Mouse (Mus musculus) CD4-positive helper T cell, adult 2 months (primary cell): ENCODE measurements around the gene Gm6096.

Source experiments
- DNase-seq: peaks from one replicate; pipeline ENCODE4 v3.0.0-alpha.2; 2012; ENCODE audit warnings: low read depth, missing footprints, low spot score

Gene Gm6096

GRCm38 (mm10) chr7:34234610-34235561, 16.0 kb upstream of the Gm6096 start:
- peak; percentile 19 for DNase-seq

- DNase-seq, result no peak
These were observed 15.2 kb upstream of the Gm6096 start for GRCm38 (mm10) chr7:34235602-34236001.

- no peak for DNase-seq
These were observed 12.8 kb upstream of the Gm6096 start for GRCm38 (mm10) chr7:34238086-34238485.

- no peak for DNase-seq
These were observed 8.7 kb upstream of the Gm6096 start for GRCm38 (mm10) chr7:34242176-34242575.

- DNase-seq, result no peak
These were observed 3.9 kb upstream of the Gm6096 start for GRCm38 (mm10) chr7:34246870-34247499.

GRCm38 (mm10) chr7:34252030-34252429, 1.2 kb downstream of the Gm6096 start:
- peak; percentile 54 for DNase-seq

GRCm38 (mm10) chr7:34255137-34255536, 4.3 kb downstream of the Gm6096 start:
- DNase-seq, result no peak

GRCm38 (mm10) chr7:34255916-34256315, 5.1 kb downstream of the Gm6096 start:
- DNase-seq, result no peak

GRCm38 (mm10) chr7:34257279-34257678, 6.4 kb downstream of the Gm6096 start:
- DNase-seq, result no peak

- no peak for DNase-seq
These were observed 7.6 kb downstream of the Gm6096 start for GRCm38 (mm10) chr7:34258407-34258806.

GRCm38 (mm10) chr7:34263437-34263836, 12.6 kb downstream of the Gm6096 start:
- no peak for DNase-seq

GRCm38 (mm10) chr7:34265876-34266346, 15.1 kb downstream of the Gm6096 start:
- DNase-seq, result peak; percentile 56

GRCm38 (mm10) chr7:34266421-34266820, 15.6 kb downstream of the Gm6096 start:
- no peak for DNase-seq

GRCm38 (mm10) chr7:34268463-34268862, 17.6 kb downstream of the Gm6096 start:
- no peak for DNase-seq

- peak; percentile 16 for DNase-seq
These were observed 21.6 kb downstream of the Gm6096 start for GRCm38 (mm10) chr7:34272465-34272864.

- no peak for DNase-seq
These were observed 25.2 kb downstream of the Gm6096 start for GRCm38 (mm10) chr7:34276066-34276465.

- DNase-seq, result no peak
These were observed 26.8 kb downstream of the Gm6096 start for GRCm38 (mm10) chr7:34277656-34278055.

GRCm38 (mm10) chr7:34290450-34291151, 39.8 kb downstream of the Gm6096 start:
- no peak for DNase-seq

- DNase-seq, result no peak
These were observed 40.4 kb downstream of the Gm6096 start for GRCm38 (mm10) chr7:34291265-34291664.

GRCm38 (mm10) chr7:34292633-34293032, 41.8 kb downstream of the Gm6096 start:
- DNase-seq, result no peak

GRCm38 (mm10) chr7:34296124-34296523, 45.3 kb downstream of the Gm6096 start:
- DNase-seq, result no peak

GRCm38 (mm10) chr7:34298818-34299217, 48.0 kb downstream of the Gm6096 start:
- DNase-seq, result no peak
